8 mouse cellular contexts compared by ENCODE assay signal in the genomic region with DNA sequence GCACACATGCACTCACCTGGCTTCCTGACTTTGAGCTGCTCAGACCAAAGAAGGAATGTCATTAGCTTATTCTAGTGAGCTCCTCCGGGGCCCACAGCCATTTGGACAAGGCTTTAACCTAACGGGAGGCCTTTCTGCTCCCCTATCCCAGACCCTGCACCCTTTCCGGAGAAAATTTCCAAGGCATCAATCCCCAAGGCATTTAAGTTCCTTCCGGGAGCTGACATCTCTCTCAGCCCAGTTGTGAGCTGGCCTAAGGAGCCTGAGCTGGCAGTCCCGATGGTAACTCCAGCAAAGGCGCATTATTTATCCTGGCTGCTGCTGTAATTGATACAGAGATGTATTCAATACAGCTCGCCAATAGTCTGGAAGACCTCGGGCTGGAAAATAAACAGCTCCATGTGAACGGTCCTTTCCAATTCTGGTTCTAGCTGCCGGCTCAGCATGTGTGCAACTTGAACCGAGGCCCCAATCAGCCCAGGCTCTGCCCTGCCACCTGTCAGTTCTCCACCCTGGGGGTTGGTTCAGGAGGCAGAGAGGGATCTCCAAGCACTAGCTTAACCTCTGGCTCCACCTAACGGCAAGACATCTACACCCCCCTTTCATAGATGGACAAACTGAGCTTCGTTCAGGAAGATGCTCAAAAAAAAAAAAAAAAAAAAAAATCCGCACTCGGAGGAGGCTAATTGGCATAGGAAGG. TPM values are rescaled to one million over a fixed set of nuclear protein-coding genes. Genes with fewer than 3 reads are reported as not detected.
DNase-seq lines count a peak whose midpoint lies in the region; ATAC-seq and TF ChIP-seq lines count a peak whose summit lies in the region.

No protein-coding gene starts in this region.

- peak overlapping the region; percentile 54 for H3K4me3 ChIP-seq in embryonic fibroblast, embryonic 13.5 days (ENCODE audit: insufficient read depth, low read length)
- peak overlapping the region; percentile 75 for H3K4me3 ChIP-seq in heart, embryonic 16.5 days (ENCODE audit: low read length)
- H3K4me3 ChIP-seq in lung, embryonic 14.5 days (ENCODE audit: low read depth, low read length): peak overlapping the region; percentile 76

- H3K27me3 ChIP-seq in heart, embryonic 16.5 days (ENCODE audit: control insufficient read depth, insufficient read depth, low read length): no peaks in the 10 kb centered on the region
- H3K27me3 ChIP-seq in lung, embryonic 14.5 days (ENCODE audit: insufficient read depth, low read length): no peaks in the 10 kb centered on the region

- peaks cover 18% of the 10 kb centered on the region for H3K4me1 ChIP-seq in embryonic fibroblast, embryonic 13.5 days (ENCODE audit: control insufficient read depth, insufficient read depth, low read length)
- H3K4me1 ChIP-seq in heart, embryonic 16.5 days (ENCODE audit: control insufficient read depth, insufficient read depth, low read length): peaks cover 38% of the 10 kb centered on the region
- peaks cover 26% of the 10 kb centered on the region for H3K4me1 ChIP-seq in lung, embryonic 14.5 days (ENCODE audit: insufficient read depth)

- H3K9me3 ChIP-seq in heart, embryonic 16.5 days (replicated peaks; ENCODE audit: control insufficient read depth, low read length): no peaks in the 10 kb centered on the region
- H3K9me3 ChIP-seq in lung, embryonic 14.5 days (ENCODE audit: low read depth, low read length): no peaks in the 10 kb centered on the region

- peak overlapping the region; percentile 87 for H3K9ac ChIP-seq in heart, embryonic 16.5 days (ENCODE audit: low read length)
- H3K9ac ChIP-seq in lung, embryonic 14.5 days: peak overlapping the region; percentile 89

- peak; percentile 26; the same call in 1 of the 2 replicates for TF ChIP-seq CTCF in embryonic fibroblast, embryonic 13.5 days (IDR thresholded peaks at IDR 0.05; ENCODE audit: borderline replicate concordance, insufficient read depth, low read length)
- peak; percentile 63 for TF ChIP-seq CTCF in lung, embryonic 14.5 days (IDR thresholded peaks at IDR 0.05; ENCODE audit: low read depth)

- peak; percentile 99 for DNase-seq in brain, adult 2 months (ENCODE audit: low read depth, low spot score)
- DNase-seq in kidney, postnatal 36 days: peak; percentile 77 to 81
- DNase-seq in lung, embryonic 14.5 days: peak; percentile 77
- no peak for DNase-seq in urinary bladder, postnatal 10 days (ENCODE audit: low spot score)

- H3K36me3 ChIP-seq in heart, embryonic 16.5 days (ENCODE audit: control insufficient read depth, insufficient read depth): no peaks in the 10 kb centered on the region
- no peaks in the 10 kb centered on the region for H3K36me3 ChIP-seq in lung, embryonic 14.5 days (ENCODE audit: insufficient read depth)

- H3K4me2 ChIP-seq in heart, embryonic 16.5 days (ENCODE audit: low read depth, low read length): peak overlapping the region; percentile 78
- H3K4me2 ChIP-seq in lung, embryonic 14.5 days: peak overlapping the region; percentile 98

- peak; percentile 71 for ATAC-seq in CD4-positive, CD25-positive, alpha-beta regulatory T cell, adult 4 months
- no peak for ATAC-seq in heart, embryonic 16.5 days (replicated peaks; ENCODE audit: extremely low read depth, insufficient read depth, low FRiP score)
- 0 out of 2 replicates have a peak, but pooled peaks have one; percentile 25 for ATAC-seq in lung, embryonic 14.5 days (ENCODE audit: insufficient read depth)
- peak; percentile 54; the same call in 1 of the 2 replicates for ATAC-seq in neutrophil, adult 5-6 weeks (ENCODE audit: extremely low read depth, insufficient number of reproducible peaks, low FRiP score, poor library complexity, severe bottlenecking)

- no peak; the same call in 1 of the 2 replicates for TF ChIP-seq POLR2A in embryonic fibroblast, embryonic 13.5 days (IDR thresholded peaks at IDR 0.05; ENCODE audit: low read depth, low read length)

- 29% methylated on average over 15 of the region's 15 CpGs for WGBS in heart, embryonic 16.5 days
- WGBS in lung, embryonic 14.5 days: 15% methylated on average over 15 of the region's 15 CpGs

- no peak overlapping the region; the same call in 1 of the 2 replicates for H3K27ac ChIP-seq in embryonic fibroblast, embryonic 13.5 days (ENCODE audit: insufficient read depth, low read length)
- peak overlapping the region; percentile 61 for H3K27ac ChIP-seq in heart, embryonic 16.5 days (ENCODE audit: low read length)
- H3K27ac ChIP-seq in lung, embryonic 14.5 days (ENCODE audit: low read depth): no peak overlapping the region

RNA-seq across cellular contexts. Expression of a gene that starts 1.0 kb away (rescaled TPM):
- 1 to 10 TPM; 1.0 to 1.2 TPM for polyA plus RNA-seq in CD4-positive, CD25-positive, alpha-beta regulatory T cell, adult 4 months (2017; shearing (Covaris generic))
- polyA plus RNA-seq in embryonic fibroblast, embryonic 13.5 days (2011; ENCODE audit: insufficient read length, low read depth, missing spikeins): 11.6 and 12.6 TPM in 2 replicates
- polyA plus RNA-seq in heart, embryonic 16.5 days (2015; fragmentation: Nextera tagmentation; extraction: Ambion mirVana): 10.6 and 11.1 TPM in 2 replicates
- 8.2 and 10.3 TPM in 2 replicates for polyA plus RNA-seq in lung, embryonic 14.5 days (2014; fragmentation: Nextera tagmentation; extraction: Ambion mirVana)
- 4.5 and 6.6 TPM in 2 replicates for total RNA-seq in neutrophil, adult 5-6 weeks (2017)

RNA-seq across cellular contexts. Expression of a gene that starts 27.3 kb away (rescaled TPM):
- polyA plus RNA-seq in CD4-positive, CD25-positive, alpha-beta regulatory T cell, adult 4 months (2017; shearing (Covaris generic)): 1 to 10 TPM; 4.9 to 7.1 TPM
- 18.0 and 23.3 TPM in 2 replicates for polyA plus RNA-seq in embryonic fibroblast, embryonic 13.5 days (2011; ENCODE audit: insufficient read length, low read depth, missing spikeins)
- 9.1 and 10.5 TPM in 2 replicates for polyA plus RNA-seq in heart, embryonic 16.5 days (2015; fragmentation: Nextera tagmentation; extraction: Ambion mirVana)
- polyA plus RNA-seq in lung, embryonic 14.5 days (2014; fragmentation: Nextera tagmentation; extraction: Ambion mirVana): 16.0 and 18.4 TPM in 2 replicates
- total RNA-seq in neutrophil, adult 5-6 weeks (2017): 42.0 and 42.7 TPM in 2 replicates
